Mouse (Mus musculus): ENCODE measurements around the gene Pax3.

Pax3 gene

DNA sequence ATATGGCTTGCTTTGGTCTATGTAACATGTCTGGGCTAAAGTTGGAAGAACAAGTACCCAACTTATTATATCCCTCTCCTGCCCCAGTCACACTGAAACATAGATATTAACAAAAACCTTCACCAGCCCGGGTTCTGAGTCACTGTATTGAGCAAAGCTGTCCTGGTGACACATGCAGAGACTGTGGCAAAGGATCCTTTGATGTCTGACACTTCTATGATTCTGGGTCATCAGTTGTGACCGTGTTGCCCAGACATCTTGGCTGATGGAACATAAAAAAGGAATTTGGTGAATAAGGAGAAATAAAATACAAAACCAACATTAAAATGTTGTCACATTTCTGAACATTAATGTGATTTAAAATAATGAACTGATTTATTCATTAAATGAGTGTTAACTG, 108.3 kb downstream of the Pax3 start:
- DNase-seq (ENCODE audit: low spot score in 2 of 2) = no peak

DNA sequence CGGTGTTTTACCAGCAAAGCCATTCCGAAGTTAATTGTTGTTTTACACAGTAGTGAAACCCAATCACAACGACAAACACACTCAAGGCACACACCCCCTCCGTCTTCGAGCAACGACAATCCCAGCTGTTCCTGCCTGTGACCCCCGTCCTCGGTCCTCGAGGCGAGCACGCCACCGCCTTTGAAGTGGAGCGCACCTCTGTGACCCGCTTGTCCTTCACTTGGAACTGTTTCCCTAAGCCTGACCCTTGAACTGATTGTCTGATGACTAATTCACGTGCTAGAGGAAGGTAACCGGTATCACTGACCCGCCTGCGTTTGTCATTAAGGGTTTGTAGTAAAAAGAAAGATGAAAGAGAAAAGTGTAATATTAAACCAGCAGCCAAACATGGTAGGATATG, 115.2 kb downstream of the Pax3 start:
- no peak for DNase-seq (ENCODE audit: low spot score in 2 of 2)

GRCm38 (mm10) chr1:78060850-78061249, 136.1 kb downstream of the Pax3 start:
- no peak for DNase-seq (ENCODE audit: low spot score in 2 of 2)

DNA sequence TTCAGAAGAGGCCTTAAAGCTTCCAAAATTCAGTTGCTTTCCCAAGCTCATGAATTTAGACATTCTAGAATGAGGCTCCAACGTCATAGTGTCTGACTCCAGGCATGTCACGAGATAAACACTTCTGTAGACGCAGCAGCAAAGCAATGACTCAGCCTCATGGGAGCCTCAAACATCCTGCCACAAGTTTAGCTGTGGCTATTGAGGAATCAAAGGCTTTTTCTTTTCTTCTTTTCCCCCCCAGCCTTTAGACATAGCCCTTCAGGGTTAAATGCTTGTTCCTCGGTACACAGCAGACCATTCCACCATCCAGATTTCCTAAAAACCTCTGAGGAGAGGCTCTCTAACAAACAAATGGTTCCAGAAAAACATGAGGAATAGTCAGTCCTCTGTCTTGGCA, 139.0 kb downstream of the Pax3 start:
- no peak for DNase-seq (ENCODE audit: low spot score in 2 of 2)

DNA sequence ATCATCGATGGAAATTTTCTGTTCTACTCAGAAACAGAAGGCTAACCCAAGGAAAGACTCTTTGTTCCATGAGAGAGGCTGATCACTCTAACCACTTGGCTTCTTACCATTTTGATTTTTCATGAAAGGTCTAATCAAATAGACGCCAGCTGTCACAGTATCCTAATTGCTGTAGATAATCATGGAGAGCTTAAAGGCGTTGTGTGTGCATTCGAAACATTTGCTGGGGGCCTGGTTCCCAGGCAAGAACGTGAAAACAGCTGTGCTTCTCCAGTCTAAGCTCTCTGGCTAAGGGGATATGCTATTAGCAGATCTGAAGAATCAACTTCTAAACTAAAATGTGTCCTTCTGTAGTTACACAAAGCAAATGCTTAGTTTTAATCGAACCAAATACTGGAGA, 143.3 kb downstream of the Pax3 start:
- no peak for DNase-seq (ENCODE audit: low spot score in 2 of 2)

Measured in thymus, postnatal 10 days (tissue).